Mouse (Mus musculus) erythroblast, embryonic 14.5 days (primary cell): Measurements from ENCODE around the gene Efl1.

Experiments
- GATA1 ChIP-seq: IDR thresholded peaks from 2 replicates; pipeline ENCODE4 v1.6.1; 2012; ENCODE audit warnings: low read length, inconsistent platforms, mixed read lengths
- TAL1 ChIP-seq: IDR thresholded peaks from 3 replicates; pipeline ENCODE4 v1.6.1; 2012; ENCODE audit warnings: low read length, inconsistent platforms, mixed read lengths

DNA sequence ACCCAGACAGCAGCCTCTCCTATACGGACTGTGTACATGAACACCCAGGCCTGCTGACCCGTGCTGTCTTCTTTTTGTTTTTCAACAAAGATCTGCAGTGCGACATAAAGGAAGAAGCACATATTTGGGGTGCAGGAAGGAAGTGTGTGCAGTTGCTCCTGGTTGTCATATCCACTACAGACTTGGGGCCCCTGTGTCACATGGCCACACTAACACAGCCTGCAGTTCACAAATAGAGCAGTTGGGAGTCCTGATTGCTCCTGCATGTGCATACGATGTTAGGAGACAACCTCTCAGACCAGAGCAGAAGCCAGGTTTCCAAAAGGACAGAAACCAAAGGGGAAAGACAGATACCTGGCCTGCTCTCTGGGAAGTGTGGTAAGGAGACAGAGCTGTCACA is 172.2 kb downstream of the Efl1 start:
- TF ChIP-seq TAL1 (0 out of 3 replicates have a peak, but pooled peaks have one; percentile 6), GATA1 (no peak)
